Mouse (Mus musculus): Measurements from ENCODE around the gene Ncoa7.

The Ncoa7 gene

GRCm38 (mm10) chr10:30802681-30803586 is at the start of gene Ncoa7:
TSS of gene Ncoa7 (minus strand) at chr10:30803326.
- DNase-seq (ENCODE audit: low read depth, low spot score): peak; percentile 88

DNA sequence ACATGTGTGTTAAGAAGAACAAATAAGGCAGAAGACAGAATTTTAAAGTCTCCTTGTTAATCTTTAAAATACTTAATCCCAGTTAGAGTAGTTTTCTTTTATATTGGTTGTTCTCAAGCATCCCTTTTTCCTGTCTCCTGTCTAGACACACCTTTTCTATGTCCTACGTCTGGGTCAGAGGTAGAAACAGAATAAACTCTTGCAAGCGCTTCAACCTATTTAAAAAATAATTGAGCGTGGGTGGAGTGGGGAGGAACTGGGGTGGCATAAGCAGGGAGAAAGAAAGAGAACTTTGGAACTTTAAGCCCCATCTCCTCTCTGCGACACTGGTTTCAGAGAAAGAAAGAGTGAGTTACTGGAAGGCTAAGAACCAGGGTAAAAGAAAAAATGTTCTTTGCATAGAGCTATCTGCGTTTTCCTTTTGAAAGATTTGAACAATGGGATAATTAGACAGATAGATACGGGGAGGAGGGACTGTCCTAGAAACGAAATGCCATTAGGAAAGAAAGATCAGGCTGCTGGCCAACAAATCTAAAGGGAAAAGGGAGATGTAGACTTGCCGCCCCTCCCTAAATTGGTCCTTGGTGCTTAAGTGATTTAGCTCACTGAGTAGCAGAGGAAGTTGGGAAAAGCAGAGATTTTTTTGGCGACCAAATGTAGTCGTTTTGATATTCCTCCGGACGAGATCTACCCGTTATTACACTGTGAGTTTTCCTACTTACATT is 42.1 kb upstream of the Ncoa7 start:
- no peak for DNase-seq (ENCODE audit: low read depth, low spot score)

DNA sequence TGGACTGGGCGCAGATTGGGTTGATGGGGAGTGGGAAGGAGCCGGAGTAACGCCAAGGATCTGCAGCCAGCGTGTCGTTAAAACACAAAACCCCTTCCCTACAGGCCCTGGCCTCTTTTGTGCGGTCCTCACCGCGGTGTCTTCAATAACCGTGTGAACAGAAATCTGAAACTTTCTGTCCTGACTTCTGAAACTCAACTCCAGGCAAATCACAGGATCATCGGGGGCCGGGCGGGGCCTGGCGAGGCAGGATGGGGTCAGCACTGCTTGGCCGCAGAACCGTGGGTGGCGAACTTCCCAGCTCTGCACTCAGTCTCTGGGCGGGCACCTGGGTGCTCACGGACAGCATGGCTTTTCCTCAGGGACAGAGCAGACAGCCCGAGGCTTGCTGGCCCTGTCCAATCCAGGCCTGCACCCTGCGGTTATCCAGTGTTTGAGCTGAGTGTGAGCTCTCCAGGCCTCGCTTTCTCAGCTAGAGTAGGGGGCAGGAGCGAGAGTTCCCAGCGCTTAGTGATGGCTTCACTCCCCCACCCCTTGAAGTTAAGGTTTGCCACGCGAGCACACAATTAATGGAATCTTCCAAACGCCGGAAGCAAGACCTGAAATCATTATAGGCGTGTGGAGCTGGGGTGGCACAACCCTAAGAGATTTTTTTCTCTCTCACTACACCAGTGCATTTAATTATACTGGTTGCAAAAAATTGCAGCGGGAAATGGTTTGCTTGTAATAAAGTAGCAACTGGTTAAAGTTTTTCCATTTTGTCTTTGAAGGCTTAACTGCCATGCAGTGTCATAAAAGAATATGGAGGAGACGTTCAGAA is 41.3 kb upstream of the Ncoa7 start:
- peak; percentile 10 for DNase-seq (ENCODE audit: low read depth, low spot score)

DNA sequence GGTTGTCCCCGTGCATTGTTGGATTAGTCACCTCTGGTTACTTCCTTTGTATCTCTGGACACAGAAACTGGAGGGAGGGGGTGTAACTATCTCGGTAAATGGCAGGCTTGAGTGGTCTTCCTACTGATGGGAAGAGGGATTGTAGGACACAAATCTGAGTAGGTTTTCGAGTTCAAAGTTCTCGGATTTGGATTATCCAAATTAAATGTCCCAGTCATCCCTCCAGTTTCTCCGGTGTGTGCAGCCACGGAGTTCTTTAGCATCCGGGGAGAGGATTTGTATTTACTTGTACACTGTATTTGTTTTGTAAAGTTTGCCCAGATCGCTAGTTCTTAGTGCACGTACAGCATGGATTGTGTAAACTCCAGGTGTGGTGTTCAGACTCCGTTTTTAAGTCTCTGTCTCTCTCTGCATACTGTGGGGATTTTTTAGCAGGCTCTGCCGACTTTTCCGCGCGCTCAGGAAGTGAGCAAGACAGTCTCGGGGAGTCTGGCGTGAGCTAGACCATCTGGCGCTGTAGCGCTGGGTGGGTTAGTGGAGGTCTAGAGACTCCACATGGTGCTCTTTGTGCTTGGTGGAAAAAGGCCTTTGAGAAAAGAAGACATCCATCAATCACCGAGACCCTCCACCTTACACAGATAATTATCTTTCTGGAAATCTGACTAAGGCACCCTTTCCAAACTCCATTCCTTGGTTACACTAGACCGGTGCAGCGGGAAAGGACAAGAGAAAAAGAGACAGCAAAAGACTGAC is 40.5 kb upstream of the Ncoa7 start:
- peak; percentile 40 for DNase-seq (ENCODE audit: low read depth, low spot score)

- peak; percentile 94 for DNase-seq (ENCODE audit: low read depth, low spot score)
Measured at GRCm38 (mm10) chr10:30842643-30843437, 39.7 kb upstream of the Ncoa7 start, which contains the start of gene Hey2. TSS of gene Hey2 (minus strand) at chr10:30842801.

GRCm38 (mm10) chr10:30842228-30842627 is 39.1 kb upstream of the Ncoa7 start:
- no peak for DNase-seq (ENCODE audit: low read depth, low spot score)

GRCm38 (mm10) chr10:30840824-30841223 is 37.7 kb upstream of the Ncoa7 start:
- DNase-seq (ENCODE audit: low read depth, low spot score): no peak

DNA sequence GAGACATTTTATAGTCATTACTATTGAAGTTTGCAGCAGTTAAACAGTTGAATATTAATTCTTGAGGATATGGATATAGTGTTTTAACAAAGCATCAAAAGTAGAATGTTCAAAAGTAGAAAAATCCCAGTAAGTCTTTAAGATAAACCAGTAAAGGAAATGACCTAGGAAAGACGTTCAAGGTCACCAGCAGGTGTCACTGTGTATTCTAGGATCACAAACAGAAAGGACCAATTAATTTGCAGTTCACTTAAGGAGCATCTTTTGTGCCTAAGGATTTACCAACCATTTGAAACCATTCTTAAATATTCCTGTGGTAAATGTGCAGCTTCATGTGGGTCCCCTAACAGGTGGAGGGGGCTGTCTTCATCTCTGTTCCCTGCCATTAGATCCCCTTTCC is 35.1 kb upstream of the Ncoa7 start:
- peak; percentile 28 for DNase-seq (ENCODE audit: low read depth, low spot score)

GRCm38 (mm10) chr10:30825049-30825448 is 21.9 kb upstream of the Ncoa7 start:
- DNase-seq (ENCODE audit: low read depth, low spot score): peak; percentile 58

GRCm38 (mm10) chr10:30810967-30811293 is 7.8 kb upstream of the Ncoa7 start:
- peak; percentile 87 for DNase-seq (ENCODE audit: low read depth, low spot score)

GRCm38 (mm10) chr10:30810247-30810966 is 7.3 kb upstream of the Ncoa7 start:
- DNase-seq (ENCODE audit: low read depth, low spot score): no peak

DNA sequence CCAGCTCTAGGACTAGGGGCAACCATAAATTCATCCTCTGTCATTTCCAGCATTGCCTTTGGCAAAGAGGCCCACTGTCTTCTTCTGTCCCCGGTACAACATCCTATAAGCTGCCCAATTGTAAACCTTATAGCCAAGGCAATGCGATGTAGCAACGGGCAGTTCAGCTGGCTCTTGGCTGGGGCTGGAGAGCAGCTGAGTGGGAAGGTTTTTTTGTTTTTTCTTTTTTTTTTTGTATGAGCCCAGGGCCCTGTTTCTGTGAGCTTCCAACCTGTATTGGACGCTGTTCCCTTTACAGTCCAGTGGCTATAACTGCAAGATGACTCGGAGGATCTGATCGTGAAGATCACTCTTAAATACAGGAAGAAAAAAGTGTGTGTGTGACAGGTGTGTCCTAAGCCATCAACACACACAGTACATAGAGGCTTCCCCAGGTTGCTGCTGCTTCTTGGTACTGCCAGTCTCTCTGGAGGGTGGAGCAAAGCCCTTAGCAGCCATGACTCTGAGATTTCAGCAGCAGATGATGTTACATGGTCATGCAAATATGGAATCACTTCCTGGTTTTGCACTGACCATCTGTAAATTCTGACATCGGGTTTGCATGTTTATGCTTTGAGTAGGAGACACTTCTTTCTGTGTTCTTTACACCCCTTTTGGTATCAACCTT is 594 bp upstream of the Ncoa7 start:
- DNase-seq (ENCODE audit: low read depth, low spot score): peak; percentile 28

DNA sequence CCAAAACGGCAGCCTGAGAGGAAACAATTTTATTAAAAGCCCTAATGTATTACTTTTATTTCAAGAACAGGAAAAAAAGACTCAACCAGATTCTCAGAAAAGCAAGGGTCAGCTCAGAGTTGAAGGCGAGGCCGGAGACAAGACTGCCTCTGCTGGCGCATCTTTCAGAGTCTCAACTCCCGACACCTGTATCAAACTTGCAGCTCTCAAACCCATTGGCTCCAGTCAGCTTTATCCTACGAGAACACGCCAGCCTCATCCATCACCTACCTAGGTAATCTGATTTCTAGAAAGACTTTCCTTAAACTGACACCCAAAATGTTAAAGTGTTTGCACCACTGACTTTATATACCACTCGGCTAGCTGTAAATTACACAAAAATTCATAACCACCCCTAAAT is 1.1 kb downstream of the Ncoa7 start:
- peak; percentile 46 for DNase-seq (ENCODE audit: low read depth, low spot score)

- DNase-seq (ENCODE audit: low read depth, low spot score): no peak
Measured at GRCm38 (mm10) chr10:30799713-30800450, 3.2 kb downstream of the Ncoa7 start.

DNA sequence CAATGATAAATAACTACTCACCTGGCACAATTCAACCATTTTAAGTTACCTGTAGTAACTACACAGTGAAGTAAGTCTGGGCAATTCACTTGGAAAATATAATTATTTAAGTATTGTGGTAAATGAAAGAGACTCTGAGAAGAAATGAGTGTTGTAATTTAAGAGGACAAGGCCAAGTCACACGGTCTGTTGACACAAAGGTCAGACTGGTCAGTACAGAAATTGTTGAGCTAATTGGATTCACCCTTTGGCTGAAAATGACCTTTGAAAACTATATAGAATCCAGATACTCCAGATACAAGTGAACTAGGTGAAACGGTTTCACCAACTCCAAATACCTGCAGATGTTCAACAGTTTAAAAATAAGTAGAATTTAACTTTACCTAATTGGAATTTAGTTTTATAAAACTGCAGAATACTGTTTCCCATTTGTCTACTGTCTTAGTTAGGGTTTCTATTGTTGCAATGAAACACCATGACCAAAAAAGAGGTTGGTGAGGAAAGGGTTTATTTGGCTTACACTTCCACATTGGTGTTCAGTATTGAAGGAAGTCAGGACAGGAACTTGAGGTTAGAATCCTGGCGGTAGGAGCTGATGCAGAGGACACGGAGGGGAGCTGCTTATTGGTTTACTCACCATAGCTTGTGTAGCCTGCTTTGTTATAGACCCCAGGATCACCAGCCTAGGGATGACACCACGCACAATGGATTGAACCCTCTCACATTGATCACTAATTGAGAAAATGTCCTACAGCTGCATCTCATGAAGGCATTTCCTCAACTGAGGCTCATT is 6.5 kb downstream of the Ncoa7 start:
- no peak for DNase-seq (ENCODE audit: low read depth, low spot score)

GRCm38 (mm10) chr10:30791016-30791415 is 12.1 kb downstream of the Ncoa7 start:
- DNase-seq (ENCODE audit: low read depth, low spot score): no peak

DNA sequence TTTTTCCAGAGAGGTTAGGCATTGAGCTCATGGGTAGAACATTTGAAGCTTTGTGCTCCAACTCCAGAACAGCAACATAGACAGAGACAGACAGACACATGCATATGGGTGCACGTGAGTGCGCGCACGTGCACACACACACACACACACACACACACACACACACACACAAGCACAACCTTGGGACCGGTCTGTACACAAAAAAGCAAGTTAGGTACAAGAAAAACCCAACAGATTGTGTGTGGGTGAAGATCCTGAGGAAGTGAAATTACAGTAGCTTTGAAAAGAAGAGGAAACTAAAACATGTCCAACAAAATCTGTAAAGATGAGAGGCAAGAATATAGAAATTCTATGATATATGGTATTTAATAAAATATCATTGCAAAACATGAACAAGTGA is 13.6 kb downstream of the Ncoa7 start:
- no peak for DNase-seq (ENCODE audit: low read depth, low spot score)

DNA sequence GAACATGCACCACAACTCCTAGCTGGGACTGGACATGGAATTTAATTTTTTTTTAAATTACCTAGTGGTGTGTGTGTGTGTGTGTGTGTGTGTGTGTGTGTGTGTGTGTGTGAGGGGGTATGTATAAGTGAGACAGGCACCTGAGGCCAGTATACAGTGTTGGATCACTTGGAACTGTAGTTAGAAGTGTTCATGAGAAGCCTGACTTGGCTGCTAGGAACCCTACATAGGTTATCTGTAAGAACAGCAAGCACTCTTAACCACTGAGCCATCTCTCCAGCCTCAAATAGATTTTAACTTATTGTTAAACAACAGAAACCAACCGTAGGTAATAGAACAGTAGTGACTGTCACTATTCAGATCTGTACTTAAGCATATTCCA is 14.8 kb downstream of the Ncoa7 start:
- DNase-seq (ENCODE audit: low read depth, low spot score): no peak

Data from CD4-positive, CD25-positive, alpha-beta regulatory T cell, adult 2 months (primary cell).